Mouse (Mus musculus): ENCODE measurements around the gene Trp53tg5. TPM values are rescaled to one million over a fixed set of nuclear protein-coding genes. Genes with fewer than 3 reads are reported as not detected.

Gene Trp53tg5
- polyA plus RNA-seq, 1 experiment = not detected

DNA sequence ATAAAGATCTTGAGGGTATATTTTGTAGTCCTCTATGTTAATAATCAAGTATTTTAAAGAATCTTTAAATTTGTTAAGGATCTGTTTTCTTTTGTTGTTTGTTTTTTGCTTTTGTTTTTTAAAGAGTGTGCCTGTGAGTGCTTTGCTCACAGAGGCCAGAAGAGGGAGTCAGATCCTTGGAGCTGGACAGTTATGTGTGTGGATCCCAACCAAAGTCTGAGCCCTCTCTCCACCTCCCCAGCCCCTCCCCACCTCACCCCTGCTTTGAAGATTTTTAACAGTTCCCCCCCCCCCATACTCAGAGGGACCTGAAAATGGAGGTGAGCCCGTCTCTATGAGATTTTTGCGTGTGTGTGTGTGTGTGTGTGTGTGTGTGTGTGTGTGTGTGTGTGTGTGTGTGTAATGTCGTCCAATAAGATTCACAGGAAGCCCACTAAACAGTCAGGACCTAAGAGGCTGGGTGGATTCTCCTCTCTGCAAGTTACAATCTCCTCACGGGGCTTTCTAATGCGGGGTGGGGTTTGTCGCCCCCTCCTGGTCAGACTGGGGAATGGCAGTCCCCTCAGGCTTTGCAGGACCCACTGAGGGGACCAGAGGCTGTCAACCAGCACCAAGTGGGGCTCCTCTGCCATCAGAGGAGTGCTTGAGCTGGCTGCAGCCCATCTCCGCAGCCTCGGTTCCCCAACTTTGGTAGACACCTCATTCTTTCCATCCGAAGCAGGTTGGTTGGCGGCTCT lies 44.1 kb upstream of the Trp53tg5 start:
- Histone ChIP-seq H3K36me3 (ENCODE audit: control insufficient read depth, insufficient read depth, low read length, poor library complexity, severe bottlenecking) (no peaks in the 10 kb centered on the region), H3K9me3 (replicated peaks; ENCODE audit: control insufficient read depth, insufficient read depth, low read length, poor library complexity, severe bottlenecking) (no peaks in the 10 kb centered on the region), H3K27me3 (ENCODE audit: control insufficient read depth, insufficient read depth, low read length, poor library complexity, severe bottlenecking) (no peaks in the 10 kb centered on the region), H3K9ac (ENCODE audit: low read depth, poor library complexity, severe bottlenecking) (no peak overlapping the region), H3K4me3 (ENCODE audit: low read depth, low read length) (no peak overlapping the region), H3K27ac (ENCODE audit: insufficient read depth, low read length) (no peak overlapping the region), H3K4me1 (ENCODE audit: control insufficient read depth, insufficient read depth, low read length) (peaks cover 8% of the 10 kb centered on the region)
- TF ChIP-seq CTCF (IDR thresholded peaks at IDR 0.05; ENCODE audit: low read depth, low read length) (peak; percentile 83), POLR2A (IDR thresholded peaks at IDR 0.05; ENCODE audit: insufficient read depth, low read length) (no peak), EP300 (IDR thresholded peaks at IDR 0.05; ENCODE audit: insufficient read depth, low read depth, low read length) (no peak)

DNA sequence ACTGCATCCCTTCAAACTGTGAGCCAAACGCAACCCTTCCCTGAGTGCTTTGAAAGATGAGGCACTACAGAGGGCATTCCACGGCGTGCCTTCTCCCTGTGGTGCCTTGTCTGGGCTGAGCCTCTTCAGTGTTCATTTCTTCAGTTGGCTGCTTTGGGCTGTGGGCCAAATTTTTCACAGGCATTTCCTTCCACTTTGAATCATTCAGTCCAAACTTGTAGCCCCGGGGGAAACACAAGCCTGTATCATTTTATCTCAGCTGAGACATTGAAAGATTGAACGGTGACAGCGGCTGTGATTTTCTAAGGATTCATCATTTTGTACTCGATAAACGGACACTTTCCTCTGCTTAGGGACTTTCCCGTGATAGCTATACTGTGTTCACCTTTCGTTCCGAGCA lies 43.1 kb upstream of the Trp53tg5 start:
- H3K27me3 ChIP-seq (ENCODE audit: control insufficient read depth, insufficient read depth, low read length, poor library complexity, severe bottlenecking) = no peaks in the 10 kb centered on the region

DNA sequence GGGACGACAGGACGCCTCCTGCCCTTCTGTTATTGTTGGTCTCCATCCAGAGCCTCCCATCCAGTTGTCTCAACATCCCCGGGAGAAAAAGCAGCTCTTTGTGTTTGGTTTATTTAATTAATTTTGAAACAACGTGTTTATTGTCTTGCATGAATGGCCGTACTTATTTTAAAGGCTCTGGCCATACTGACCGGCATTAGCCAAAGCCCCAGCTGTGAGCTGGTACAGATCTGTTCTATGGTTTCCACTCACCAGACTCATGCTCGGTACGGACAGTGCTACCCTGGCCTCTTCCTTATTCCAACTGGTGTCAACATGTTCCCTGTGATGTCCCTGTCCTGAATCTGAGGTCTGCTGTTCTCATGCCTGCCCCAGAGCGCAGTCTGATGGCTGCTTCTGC lies 42.4 kb upstream of the Trp53tg5 start:
- H3K4me1 ChIP-seq (ENCODE audit: control insufficient read depth, insufficient read depth, low read length) = peaks cover 5% of the 10 kb centered on the region
- no peaks in the 10 kb centered on the region for H3K9me3 ChIP-seq (replicated peaks; ENCODE audit: control insufficient read depth, insufficient read depth, low read length, poor library complexity, severe bottlenecking)
- H3K27me3 ChIP-seq (ENCODE audit: control insufficient read depth, insufficient read depth, low read length, poor library complexity, severe bottlenecking) = no peaks in the 10 kb centered on the region
- no peak overlapping the region for H3K9ac ChIP-seq (ENCODE audit: low read depth, poor library complexity, severe bottlenecking)
- H3K36me3 ChIP-seq (ENCODE audit: control insufficient read depth, insufficient read depth, low read length, poor library complexity, severe bottlenecking) = no peaks in the 10 kb centered on the region
- no peak overlapping the region for H3K27ac ChIP-seq (ENCODE audit: insufficient read depth, low read length)
- TF ChIP-seq EP300 (IDR thresholded peaks at IDR 0.05; ENCODE audit: insufficient read depth, low read depth, low read length) = no peak
- TF ChIP-seq CTCF (IDR thresholded peaks at IDR 0.05; ENCODE audit: low read depth, low read length) = no peak
- TF ChIP-seq POLR2A (IDR thresholded peaks at IDR 0.05; ENCODE audit: insufficient read depth, low read length) = no peak
- H3K4me3 ChIP-seq (ENCODE audit: low read depth, low read length) = no peak overlapping the region

More for the DNA sequence above, 43.1 kb upstream of the Trp53tg5 start:
- TF ChIP-seq POLR2A (IDR thresholded peaks at IDR 0.05; ENCODE audit: insufficient read depth, low read length) (no peak), CTCF (IDR thresholded peaks at IDR 0.05; ENCODE audit: low read depth, low read length) (no peak), EP300 (IDR thresholded peaks at IDR 0.05; ENCODE audit: insufficient read depth, low read depth, low read length) (no peak)
- no peak overlapping the region for H3K27ac ChIP-seq (ENCODE audit: insufficient read depth, low read length)
- no peaks in the 10 kb centered on the region for H3K36me3 ChIP-seq (ENCODE audit: control insufficient read depth, insufficient read depth, low read length, poor library complexity, severe bottlenecking)
- no peak overlapping the region for H3K4me3 ChIP-seq (ENCODE audit: low read depth, low read length)
- H3K9me3 ChIP-seq (replicated peaks; ENCODE audit: control insufficient read depth, insufficient read depth, low read length, poor library complexity, severe bottlenecking) = no peaks in the 10 kb centered on the region
- H3K4me1 ChIP-seq (ENCODE audit: control insufficient read depth, insufficient read depth, low read length) = peaks cover 7% of the 10 kb centered on the region
- no peak overlapping the region for H3K9ac ChIP-seq (ENCODE audit: low read depth, poor library complexity, severe bottlenecking)

DNA sequence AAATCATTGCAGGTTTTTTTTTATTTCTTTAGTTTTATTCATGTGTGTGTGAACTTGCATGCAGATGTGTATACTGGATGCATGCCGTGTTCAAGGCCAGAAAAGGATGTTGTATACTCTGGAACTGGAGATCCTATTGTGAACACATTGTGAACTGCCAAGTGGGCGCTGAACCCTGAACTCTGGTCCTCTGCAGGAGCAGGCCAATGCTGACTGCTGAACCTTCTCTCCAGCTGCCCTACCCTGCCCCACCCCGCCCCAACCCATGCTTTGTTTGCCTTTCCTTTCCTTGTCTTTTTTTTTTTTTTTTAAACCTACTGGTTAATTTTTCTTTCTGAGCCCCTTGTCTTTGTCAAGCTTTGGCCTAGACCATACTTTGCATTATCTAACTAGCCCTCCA lies 41.4 kb upstream of the Trp53tg5 start:
- Histone ChIP-seq H3K36me3 (ENCODE audit: control insufficient read depth, insufficient read depth, low read length, poor library complexity, severe bottlenecking) (no peaks in the 10 kb centered on the region), H3K9me3 (replicated peaks; ENCODE audit: control insufficient read depth, insufficient read depth, low read length, poor library complexity, severe bottlenecking) (no peaks in the 10 kb centered on the region)
- TF ChIP-seq CTCF (IDR thresholded peaks at IDR 0.05; ENCODE audit: low read depth, low read length) (no peak), POLR2A (IDR thresholded peaks at IDR 0.05; ENCODE audit: insufficient read depth, low read length) (no peak)

DNA sequence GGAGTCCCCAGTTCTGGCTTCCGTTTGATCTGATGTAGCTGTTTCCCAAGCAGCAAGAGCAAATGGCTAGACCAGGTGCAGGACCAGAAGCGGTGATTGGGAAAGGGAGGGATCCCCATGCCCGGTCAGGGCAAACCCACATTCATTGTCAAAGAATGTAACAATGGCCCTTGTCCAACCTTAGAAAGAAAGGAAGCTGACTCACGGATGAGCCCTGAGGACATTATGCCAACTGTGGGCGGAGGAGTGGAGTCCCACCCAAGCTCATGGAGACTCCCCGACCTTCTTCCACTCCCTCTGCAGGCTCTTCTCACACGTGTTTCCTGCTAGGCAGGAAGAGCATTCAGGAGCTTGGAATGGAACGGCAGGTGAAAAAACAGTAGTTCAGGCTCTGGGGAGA lies 39.9 kb upstream of the Trp53tg5 start:
- Histone ChIP-seq H3K27me3 (ENCODE audit: control insufficient read depth, insufficient read depth, low read length, poor library complexity, severe bottlenecking) (no peaks in the 10 kb centered on the region), H3K9ac (ENCODE audit: low read depth, poor library complexity, severe bottlenecking) (no peak overlapping the region), H3K36me3 (ENCODE audit: control insufficient read depth, insufficient read depth, low read length, poor library complexity, severe bottlenecking) (no peaks in the 10 kb centered on the region), H3K4me3 (ENCODE audit: low read depth, low read length) (no peak overlapping the region), H3K4me1 (ENCODE audit: control insufficient read depth, insufficient read depth, low read length) (peaks cover 4% of the 10 kb centered on the region), H3K9me3 (replicated peaks; ENCODE audit: control insufficient read depth, insufficient read depth, low read length, poor library complexity, severe bottlenecking) (no peaks in the 10 kb centered on the region), H3K27ac (ENCODE audit: insufficient read depth, low read length) (no peak overlapping the region)
- TF ChIP-seq CTCF (IDR thresholded peaks at IDR 0.05; ENCODE audit: low read depth, low read length) (no peak), EP300 (IDR thresholded peaks at IDR 0.05; ENCODE audit: insufficient read depth, low read depth, low read length) (no peak), POLR2A (IDR thresholded peaks at IDR 0.05; ENCODE audit: insufficient read depth, low read length) (no peak)

More for the DNA sequence above, 41.4 kb upstream of the Trp53tg5 start:
- H3K27ac ChIP-seq (ENCODE audit: insufficient read depth, low read length) = no peak overlapping the region
- H3K4me3 ChIP-seq (ENCODE audit: low read depth, low read length) = no peak overlapping the region
- no peaks in the 10 kb centered on the region for H3K27me3 ChIP-seq (ENCODE audit: control insufficient read depth, insufficient read depth, low read length, poor library complexity, severe bottlenecking)
- peaks cover 4% of the 10 kb centered on the region for H3K4me1 ChIP-seq (ENCODE audit: control insufficient read depth, insufficient read depth, low read length)
- no peak overlapping the region for H3K9ac ChIP-seq (ENCODE audit: low read depth, poor library complexity, severe bottlenecking)

DNA sequence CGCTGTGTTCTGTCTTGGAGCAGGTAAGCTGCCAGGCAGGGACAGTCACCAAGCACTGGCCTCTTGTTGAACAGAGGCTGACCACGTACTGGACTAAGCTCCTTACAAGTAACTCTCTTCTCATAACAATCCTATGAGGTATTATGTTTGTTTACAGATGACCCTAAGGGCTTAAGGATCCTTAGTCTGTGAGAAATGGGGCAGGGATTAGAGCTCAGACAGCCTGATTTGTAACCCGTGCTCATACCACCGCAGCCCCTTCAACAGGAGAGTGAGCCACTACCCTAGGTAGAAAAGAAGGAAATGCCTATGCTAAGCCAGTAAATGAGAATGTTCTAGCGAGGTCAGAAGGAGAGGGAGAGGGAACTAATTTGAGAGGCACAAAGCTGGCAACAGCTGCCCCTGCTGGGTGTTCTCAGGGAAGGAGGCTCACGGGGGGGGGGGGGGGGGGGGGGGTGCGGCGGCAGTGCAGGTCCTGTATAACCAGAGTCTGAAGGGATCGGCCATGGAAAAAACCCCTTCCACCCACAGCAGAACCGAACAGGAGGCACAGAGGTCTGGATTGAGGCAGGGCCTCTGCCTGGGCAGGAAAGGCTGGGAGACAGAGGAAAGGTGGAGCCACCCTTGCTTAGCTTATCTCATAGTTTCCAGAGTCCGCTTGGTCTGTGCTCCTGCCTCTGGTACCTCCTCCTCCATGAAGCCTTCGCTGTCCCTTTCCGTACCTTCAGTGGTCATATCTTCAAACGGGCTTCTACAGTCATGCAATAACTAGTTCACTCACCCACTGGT lies 38.8 kb upstream of the Trp53tg5 start:
- Histone ChIP-seq H3K36me3 (ENCODE audit: control insufficient read depth, insufficient read depth, low read length, poor library complexity, severe bottlenecking) (no peaks in the 10 kb centered on the region), H3K27me3 (ENCODE audit: control insufficient read depth, insufficient read depth, low read length, poor library complexity, severe bottlenecking) (no peaks in the 10 kb centered on the region), H3K4me3 (ENCODE audit: low read depth, low read length) (no peak overlapping the region), H3K9ac (ENCODE audit: low read depth, poor library complexity, severe bottlenecking) (no peak overlapping the region), H3K9me3 (replicated peaks; ENCODE audit: control insufficient read depth, insufficient read depth, low read length, poor library complexity, severe bottlenecking) (no peaks in the 10 kb centered on the region), H3K4me1 (ENCODE audit: control insufficient read depth, insufficient read depth, low read length) (peaks cover 6% of the 10 kb centered on the region), H3K27ac (ENCODE audit: insufficient read depth, low read length) (no peak overlapping the region)
- TF ChIP-seq CTCF (IDR thresholded peaks at IDR 0.05; ENCODE audit: low read depth, low read length) = no peak
- TF ChIP-seq EP300 (IDR thresholded peaks at IDR 0.05; ENCODE audit: insufficient read depth, low read depth, low read length) = no peak
- TF ChIP-seq POLR2A (IDR thresholded peaks at IDR 0.05; ENCODE audit: insufficient read depth, low read length) = no peak
